Mouse (Mus musculus): ENCODE measurements around the gene Nkg7.

GRCm38 (mm10) chr7:43443126-43443916, 6.4 kb downstream of the Nkg7 start:
- TF ChIP-seq CTCF (IDR thresholded peaks at IDR 0.05; ENCODE audit: control insufficient read depth, insufficient read depth, insufficient replicate concordance, low read depth, low read length) (no peak), POLR2A (IDR thresholded peaks at IDR 0.05; ENCODE audit: control insufficient read depth, low read depth, low read length) (peak; percentile 50; the same call in 1 of the 2 replicates)
